Mouse (Mus musculus): ENCODE measurements around the gene Taf9. TPM values are rescaled to one million over a fixed set of nuclear protein-coding genes. Genes with fewer than 3 reads are reported as not detected.

Gene Taf9
- polyA plus RNA-seq, 1 experiment: 2.1 TPM

DNA sequence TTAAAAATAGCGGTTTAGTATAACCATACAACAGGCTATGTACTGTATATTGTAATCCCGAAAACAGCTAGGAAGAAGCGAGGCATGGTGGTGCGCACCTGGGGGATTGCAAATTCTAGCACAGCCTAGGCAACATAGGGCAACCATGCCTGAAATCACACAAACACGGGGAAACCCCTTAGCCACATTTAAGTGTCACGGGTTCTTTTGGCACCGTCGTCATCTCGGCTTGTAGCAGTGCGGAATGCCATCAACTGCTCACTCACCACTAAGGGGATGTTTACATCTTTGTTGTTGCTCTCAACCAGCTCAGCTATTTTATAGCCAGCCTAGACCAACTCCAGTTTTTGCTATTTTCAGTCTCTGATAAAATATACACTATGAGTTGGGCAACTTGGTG, 47.5 kb downstream of the Taf9 start:
- H3K36me3 ChIP-seq (ENCODE audit: control insufficient read depth): peaks cover 75% of the 10 kb centered on the region
- H3K4me3 ChIP-seq (replicated peaks): no peak overlapping the region
- H3K4me1 ChIP-seq (ENCODE audit: control insufficient read depth): no peaks in the 10 kb centered on the region
- H3K9me3 ChIP-seq (ENCODE audit: control insufficient read depth, low read length): no peaks in the 10 kb centered on the region
- H3K27me3 ChIP-seq (ENCODE audit: control insufficient read depth): no peaks in the 10 kb centered on the region
- TF ChIP-seq GATA1 (IDR thresholded peaks at IDR 0.05; ENCODE audit: low read length): no peak
- TF ChIP-seq TAL1 (IDR thresholded peaks at IDR 0.05; ENCODE audit: low read length): no peak

GRCm38 (mm10) chr13:100703468-100703867, 52.1 kb downstream of the Taf9 start:
- Histone ChIP-seq H3K4me1 (ENCODE audit: control insufficient read depth) (no peaks in the 10 kb centered on the region), H3K27me3 (ENCODE audit: control insufficient read depth) (no peaks in the 10 kb centered on the region), H3K36me3 (ENCODE audit: control insufficient read depth) (peaks cover 90% of the 10 kb centered on the region), H3K9me3 (ENCODE audit: control insufficient read depth, low read length) (no peaks in the 10 kb centered on the region), H3K4me3 (replicated peaks) (no peak overlapping the region)
- TF ChIP-seq GATA1 (IDR thresholded peaks at IDR 0.05; ENCODE audit: low read length) (no peak), TAL1 (IDR thresholded peaks at IDR 0.05; ENCODE audit: low read length) (no peak)

Other genes starting within 250 kb of the Taf9 start
- 0.01 TPM in 1 of 2 replicates, not detected in the other for gene Naip1, start 198.7 kb upstream of the Taf9 start, polyA plus RNA-seq (2012)
- 0.46 and 1.3 TPM in 2 replicates for gene Gtf2h2, start 159.0 kb upstream of the Taf9 start, polyA plus RNA-seq (2012)
- gene Ocln, start 98.9 kb upstream of the Taf9 start, polyA plus RNA-seq (2012): not detected in 2 replicates
- gene Marveld2, start 34.6 kb upstream of the Taf9 start, polyA plus RNA-seq (2012): not detected in 2 replicates
- gene Ak6, start 600 bp upstream of the Taf9 start, polyA plus RNA-seq (2012): 1.3 and 2.1 TPM in 2 replicates
- gene Rad17, start 528 bp upstream of the Taf9 start, polyA plus RNA-seq (2012): 1.4 TPM in 2 replicates
- gene Ccdc125, start 18.1 kb downstream of the Taf9 start, polyA plus RNA-seq (2012): not detected in 2 replicates
- 0.42 and 0.98 TPM in 2 replicates for gene Cdk7, start 79.4 kb downstream of the Taf9 start, polyA plus RNA-seq (2012)
- 19.3 and 24.9 TPM in 2 replicates for gene Mrps36, start 93.1 kb downstream of the Taf9 start, polyA plus RNA-seq (2012)
- gene Cenph, start 124.3 kb downstream of the Taf9 start, polyA plus RNA-seq (2012): 4.0 and 4.3 TPM in 2 replicates
- gene Ccnb1, start 135.0 kb downstream of the Taf9 start, polyA plus RNA-seq (2012): 0.67 and 1.6 TPM in 2 replicates
- gene Slc30a5, start 181.8 kb downstream of the Taf9 start, polyA plus RNA-seq (2012): 0.15 TPM in 2 replicates